Mouse (Mus musculus) intestine, embryonic 14.5 days (tissue): ENCODE data around the gene Gm34653. TPM values are rescaled to one million over a fixed set of nuclear protein-coding genes. Genes with fewer than 3 reads are reported as not detected.

Experiments used
- ATAC-seq: fragments of 200-750 bp; cut with Nextera tagmentation; replicated peaks from 2 replicates; pipeline ENCODE4 v1.8.0; 2017; ENCODE audit warnings: low read depth, moderate number of reproducible peaks, moderate TSS enrichment, moderate library complexity; ENCODE audit not compliant: low FRiP score, low TSS enrichment
- DNase-seq: peaks from one replicate; pipeline ENCODE4 v3.0.0-alpha.2; 2018; ENCODE audit warnings: low spot score
- H3K27ac ChIP-seq: fragments of 300-500 bp; sonication (generic); 2 replicates; pipeline ENCODE4 v1.5.1; 2014; ENCODE audit warnings: low read depth, mild to moderate bottlenecking, control low read depth
- H3K27me3 ChIP-seq: fragments of 300-500 bp; sonication (generic); replicated peaks from 2 replicates; pipeline ENCODE4 v1.6.1; 2014; ENCODE audit warnings: low read length, control low read depth; ENCODE audit not compliant: control insufficient read depth, insufficient read depth
- H3K36me3 ChIP-seq: fragments of 300-500 bp; sonication (generic); 2 replicates; pipeline ENCODE4 v1.6.1; 2014; ENCODE audit warnings: low read length, control low read depth; ENCODE audit not compliant: control insufficient read depth, insufficient read depth
- H3K4me1 ChIP-seq: fragments of 300-500 bp; sonication (generic); replicated peaks from 2 replicates; pipeline ENCODE4 v1.6.1; 2014; ENCODE audit warnings: low read length, control low read depth, mixed read lengths; ENCODE audit not compliant: control insufficient read depth, insufficient read depth
- H3K4me2 ChIP-seq: fragments of 300-500 bp; sonication (generic); 2 replicates; pipeline ENCODE4 v1.6.1; 2014; ENCODE audit warnings: low read length
- H3K4me3 ChIP-seq: fragments of 300-500 bp; sonication (generic); 2 replicates; pipeline ENCODE4 v1.5.1; 2014; ENCODE audit warnings: low read depth, low read length, control low read depth, mixed read lengths
- H3K9ac ChIP-seq: fragments of 300-500 bp; sonication (generic); 2 replicates; pipeline ENCODE4 v1.6.1; 2014; ENCODE audit warnings: mild to moderate bottlenecking, low read length
- H3K9me3 ChIP-seq: fragments of 300-500 bp; sonication (generic); 2 replicates; pipeline ENCODE4 v1.6.1; 2016; ENCODE audit warnings: low read length, control low read depth; ENCODE audit not compliant: control insufficient read depth
- WGBS: fragments of 180-500 bp; shearing (Covaris S2); extraction: QIAGEN DNeasy Blood & Tissue Kit; methylation state at CpG from one replicate; pipeline ENCODE4 v1.1.7; 2014; 5-methylcytosine and 5-hydroxymethylcytosine counted together
- polyA plus RNA-seq: library from polyadenylated mRNA; unstranded; fragments of >200 nt; fragmentation: Nextera tagmentation; extraction: Ambion mirVana; gene quantifications from 2 replicates; pipeline ENCODE4 v1.2.1, GENCODE M21; 2014

The Gm34653 gene
- polyA plus RNA-seq, 1 experiment from 2014 or later: not detected

DNA sequence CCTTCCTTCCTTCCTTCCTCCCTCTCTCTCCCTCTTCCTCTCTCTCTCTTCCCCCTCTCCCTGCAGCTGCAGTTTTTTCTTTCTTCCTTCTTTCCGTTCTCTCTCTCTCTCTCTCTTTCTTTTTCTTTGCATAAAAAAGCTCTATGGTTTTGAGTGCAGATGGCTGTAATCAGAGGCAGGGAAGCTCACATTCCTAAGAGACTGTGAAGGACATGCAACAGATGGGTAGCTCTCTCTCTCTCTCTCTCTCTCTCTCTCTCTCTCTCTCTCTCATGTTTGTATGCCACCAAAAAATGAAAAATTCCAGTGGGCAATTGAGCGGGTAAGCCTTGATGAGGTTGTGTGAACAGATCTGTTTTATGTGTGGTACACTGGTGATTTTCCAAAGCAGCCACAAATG, 51.4 kb downstream of the Gm34653 start:
- no peak for DNase-seq
- no peak overlapping the region for H3K4me2 ChIP-seq
- no peak overlapping the region for H3K27ac ChIP-seq
- no peak for ATAC-seq
- 73% methylated on average over 2 of the region's 2 CpGs for WGBS
- no peaks in the 10 kb centered on the region for H3K9me3 ChIP-seq
- no peak overlapping the region for H3K4me3 ChIP-seq
- no peak overlapping the region for H3K9ac ChIP-seq
- no peaks in the 10 kb centered on the region for H3K36me3 ChIP-seq
- H3K27me3 ChIP-seq: no peaks in the 10 kb centered on the region
- H3K4me1 ChIP-seq: no peaks in the 10 kb centered on the region

Other genes with a start within 250 kb of the Gm34653 start
- gene Gapvd1, start 77.8 kb upstream of the Gm34653 start, polyA plus RNA-seq: 80.1 and 82.7 TPM in 2 replicates
- gene Hspa5, start 61.0 kb upstream of the Gm34653 start, polyA plus RNA-seq: 780 and 861 TPM in 2 replicates
- 48.8 and 51.0 TPM in 2 replicates for gene Rabepk, start 33.1 kb upstream of the Gm34653 start, polyA plus RNA-seq
- gene Fbxw2, start 6.7 kb upstream of the Gm34653 start, polyA plus RNA-seq: 61.4 and 62.2 TPM in 2 replicates
- gene Cutal, start 41.4 kb downstream of the Gm34653 start, polyA plus RNA-seq: 2.2 and 2.8 TPM in 2 replicates
- 111 and 113 TPM in 2 replicates for gene Psmd5, start 42.0 kb downstream of the Gm34653 start, polyA plus RNA-seq
- 7.8 and 8.3 TPM in 2 replicates for gene Phf19, start 81.0 kb downstream of the Gm34653 start, polyA plus RNA-seq
- gene Traf1, start 128.8 kb downstream of the Gm34653 start, polyA plus RNA-seq: 1.7 and 2.4 TPM in 2 replicates
- gene Hc, start 228.4 kb downstream of the Gm34653 start, polyA plus RNA-seq: 0.22 and 0.27 TPM in 2 replicates